8 mouse cellular contexts compared by ENCODE assay signal in the genomic region with DNA sequence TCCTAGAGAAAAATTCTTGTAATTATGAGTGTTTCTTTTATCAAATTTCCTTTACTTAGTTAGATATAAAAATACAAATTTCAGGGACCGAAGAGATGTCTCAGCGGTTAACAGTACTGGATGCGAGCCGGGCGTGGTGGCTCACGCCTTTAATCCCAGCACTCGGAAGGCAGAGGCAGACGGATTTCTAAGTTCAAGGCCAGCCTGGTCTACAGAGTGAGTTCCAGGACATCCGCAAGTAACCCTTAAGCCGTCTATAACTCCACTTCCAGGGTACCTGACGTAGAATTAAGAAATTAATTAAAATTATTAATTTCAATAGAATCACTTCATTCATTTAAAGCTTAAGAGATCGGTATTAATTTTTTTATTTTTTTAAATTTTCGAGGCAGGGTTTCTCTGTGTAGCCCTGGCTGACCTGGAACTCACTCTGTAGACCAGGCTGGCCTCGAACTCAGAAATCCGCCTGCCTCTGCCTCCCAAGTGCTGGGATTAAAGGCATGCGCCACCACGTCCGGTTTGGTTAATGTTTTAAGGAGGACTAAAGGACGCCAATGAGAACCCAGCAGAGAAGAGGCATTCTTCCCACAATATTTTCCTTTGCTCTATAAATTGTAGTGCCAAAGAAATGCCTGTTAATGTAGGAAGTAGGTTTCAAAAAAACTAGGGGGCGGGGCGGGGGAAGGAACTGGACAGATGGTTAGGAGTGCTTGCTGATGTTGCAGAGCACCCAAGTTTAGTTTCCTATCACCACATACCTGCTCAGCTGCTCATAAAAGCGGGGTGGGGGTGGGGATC. TPM values are rescaled to one million over a fixed set of nuclear protein-coding genes. Genes with fewer than 3 reads are reported as not detected.
DNase-seq lines count a peak whose midpoint lies in the region; ATAC-seq and TF ChIP-seq lines count a peak whose summit lies in the region.

No protein-coding gene starts in this region.

- no peak for TF ChIP-seq POLR2A in bone marrow, adult 2 months (IDR thresholded peaks at IDR 0.05; ENCODE audit: borderline replicate concordance, control insufficient read depth, low read depth, low read length)

- H3K9me3 ChIP-seq in forebrain, embryonic 14.5 days (replicated peaks; ENCODE audit: control insufficient read depth, low read length) = no peaks in the 10 kb centered on the region
- no peaks in the 10 kb centered on the region for H3K9me3 ChIP-seq in liver, embryonic 14.5 days (ENCODE audit: control insufficient read depth, low read length)

- H3K36me3 ChIP-seq in forebrain, embryonic 14.5 days (ENCODE audit: control insufficient read depth, insufficient read depth, low read length) = no peaks in the 10 kb centered on the region
- no peaks in the 10 kb centered on the region for H3K36me3 ChIP-seq in liver, embryonic 14.5 days (replicated peaks; ENCODE audit: control insufficient read depth, insufficient read depth, low read depth)

- H3K9ac ChIP-seq in forebrain, embryonic 14.5 days (ENCODE audit: low read length) = peak overlapping the region; percentile 69
- H3K9ac ChIP-seq in liver, embryonic 14.5 days (replicated peaks) = no peak overlapping the region

- H3K4me1 ChIP-seq in bone marrow, adult 2 months (ENCODE audit: control insufficient read depth, insufficient read depth, low read length) = no peaks in the 10 kb centered on the region
- peaks cover 7% of the 10 kb centered on the region for H3K4me1 ChIP-seq in forebrain, embryonic 14.5 days (ENCODE audit: control insufficient read depth, insufficient read depth, low read length)
- peaks cover 4 to 8% of the 10 kb centered on the region in 2 experiments for H3K4me1 ChIP-seq in liver, embryonic 14.5 days (replicated peaks; ENCODE audit: control insufficient read depth in 2 of 2, insufficient read depth in 2 of 2, low read length in 1 of 2)

- intact Hi-C loops in left cerebral cortex, adult 2 months (cut with DNase I) = loop anchor here (1.0 to 5.0 kb wide), 3 partner anchors 32 to 321 kb away; a partner anchor contains a TSS
- intact Hi-C loops in left cerebral cortex, postnatal 10 days (cut with DNase I) = no loop called here

- no peaks in the 10 kb centered on the region for H3K27me3 ChIP-seq in forebrain, embryonic 14.5 days (replicated peaks; ENCODE audit: control insufficient read depth, insufficient read depth, low read length)
- no peaks in the 10 kb centered on the region for H3K27me3 ChIP-seq in liver, embryonic 14.5 days (ENCODE audit: control insufficient read depth, insufficient read depth, low read length)

- no peak for ATAC-seq in forebrain, embryonic 14.5 days
- ATAC-seq in liver, embryonic 14.5 days (ENCODE audit: insufficient read depth) = no peak

- WGBS in bone marrow, adult 2 months = 51% methylated on average over 22 of the region's 22 CpGs
- 65% methylated on average over 22 of the region's 22 CpGs for WGBS in forebrain, embryonic 14.5 days
- 50% methylated on average over 22 of the region's 22 CpGs for WGBS in liver, embryonic 14.5 days (ENCODE audit: insufficient replicate concordance)

- peak overlapping the region; percentile 92 for H3K27ac ChIP-seq in left cerebral cortex, adult 2 months
- H3K27ac ChIP-seq in bone marrow, adult 2 months (ENCODE audit: control insufficient read depth, insufficient read depth, low read depth, low read length, poor library complexity) = no peak overlapping the region
- peak overlapping the region; percentile 81 for H3K27ac ChIP-seq in forebrain, embryonic 14.5 days (ENCODE audit: low read depth, low read length)
- H3K27ac ChIP-seq in liver, embryonic 14.5 days = no peak overlapping the region

- peak overlapping the region; percentile 57 for H3K4me2 ChIP-seq in forebrain, embryonic 14.5 days (ENCODE audit: low read length)
- peak overlapping the region; percentile 76 for H3K4me2 ChIP-seq in liver, embryonic 14.5 days (ENCODE audit: low read depth)

- no peak for TF ChIP-seq CTCF in left cerebral cortex, adult 2 months (IDR thresholded peaks at IDR 0.05)
- TF ChIP-seq CTCF in bone marrow, adult 2 months (IDR thresholded peaks at IDR 0.05; ENCODE audit: control insufficient read depth, insufficient read depth, low read length) = no peak
- no peak for TF ChIP-seq CTCF in liver, embryonic 14.5 days (IDR thresholded peaks at IDR 0.05; ENCODE audit: low read depth)

- H3K4me3 ChIP-seq in left cerebral cortex, adult 2 months = peak overlapping the region; percentile 69
- H3K4me3 ChIP-seq in bone marrow, adult 2 months (replicated peaks; ENCODE audit: control insufficient read depth, low read depth, low read length) = peak overlapping the region; percentile 35
- peak overlapping the region; percentile 73 for H3K4me3 ChIP-seq in forebrain, embryonic 14.5 days (ENCODE audit: low read depth, low read length)
- peak overlapping the region; percentile 62 to 90; a peak in 3 of 4 replicates for H3K4me3 ChIP-seq in liver, embryonic 14.5 days (ENCODE audit: insufficient read depth in 1 of 2, low read depth in 2 of 2, low read length in 2 of 2)

- peak; percentile 25 to 28 for DNase-seq in left cerebral cortex, adult 2 months (ENCODE audit: extremely low spot score in 1 of 2, low spot score in 2 of 2)
- DNase-seq in left cerebral cortex, postnatal 10 days (ENCODE audit: extremely low spot score in 1 of 2, low spot score in 2 of 2) = no peak
- peak; percentile 30 for DNase-seq in forebrain, embryonic 14.5 days (ENCODE audit: low spot score)
- no peak for DNase-seq in liver, embryonic 14.5 days (ENCODE audit: low read depth in 3 of 3, low spot score in 3 of 3)
- no peak for DNase-seq in adrenal gland, postnatal 25 days
- DNase-seq in layer of hippocampus, adult 9-11 months = no peak
- DNase-seq in kidney, adult 18-20 months = no peak

- TF ChIP-seq EP300 in liver, embryonic 14.5 days (IDR thresholded peaks at IDR 0.05; ENCODE audit: low read depth) = no peak

RNA-seq across cellular contexts. Expression of a gene that starts 1.2 kb away (rescaled TPM):
- total RNA-seq in left cerebral cortex, adult 2 months (2021) = 100 to 1,000 TPM; 163 to 167 TPM
- total RNA-seq in left cerebral cortex, postnatal 10 days (2021) = 100 to 1,000 TPM; 146 to 151 TPM
- 13.1 and 16.3 TPM in 2 replicates for polyA plus RNA-seq in bone marrow, adult 2 months (2011; ENCODE audit: insufficient read depth, insufficient read length, low replicate concordance, missing spikeins)
- polyA plus RNA-seq in forebrain, embryonic 14.5 days (2014; fragmentation: Nextera tagmentation; extraction: Ambion mirVana) = 56.7 and 93.7 TPM in 2 replicates
- polyA plus RNA-seq in liver, embryonic 14.5 days (2012; rRNA removed) = 5.9 and 8.2 TPM in 2 replicates
- 13.0 and 14.6 TPM in 2 replicates for polyA plus RNA-seq in liver, embryonic 14.5 days (2014; fragmentation: Nextera tagmentation; extraction: Ambion mirVana)
- 66.7 and 75.0 TPM in 2 replicates for total RNA-seq in adrenal gland, postnatal 25 days (2021)

RNA-seq across cellular contexts. Expression of a gene that starts 17.5 kb away (rescaled TPM):
- 100 to 1,000 TPM; 473 to 508 TPM for total RNA-seq in left cerebral cortex, adult 2 months (2021)
- total RNA-seq in left cerebral cortex, postnatal 10 days (2021) = 100 to 1,000 TPM; 615 to 663 TPM
- polyA plus RNA-seq in bone marrow, adult 2 months (2011; ENCODE audit: insufficient read depth, insufficient read length, low replicate concordance, missing spikeins) = 221 and 279 TPM in 2 replicates
- 842 and 1,033 TPM in 2 replicates for polyA plus RNA-seq in forebrain, embryonic 14.5 days (2014; fragmentation: Nextera tagmentation; extraction: Ambion mirVana)
- 363 and 406 TPM in 2 replicates for polyA plus RNA-seq in liver, embryonic 14.5 days (2012; rRNA removed)
- polyA plus RNA-seq in liver, embryonic 14.5 days (2014; fragmentation: Nextera tagmentation; extraction: Ambion mirVana) = 732 and 769 TPM in 2 replicates
- 728 and 886 TPM in 2 replicates for total RNA-seq in adrenal gland, postnatal 25 days (2021)

Comparison
In these comparisons a context has a peak if more than half of its experiments do, and no peak if none do; other contexts are left out.
1. DNase-seq: peak in left cerebral cortex, adult 2 months (2 of 2) and forebrain, embryonic 14.5 days (single experiment); none in left cerebral cortex, postnatal 10 days (0 of 2), liver, embryonic 14.5 days (0 of 3), adrenal gland, postnatal 25 days (single experiment), layer of hippocampus, adult 9-11 months (single experiment) and kidney, adult 18-20 months (single experiment).
2. H3K27ac ChIP-seq: peak in left cerebral cortex, adult 2 months (single experiment) and forebrain, embryonic 14.5 days (single experiment); none in bone marrow, adult 2 months (single experiment) and liver, embryonic 14.5 days (single experiment).
3. Peak in every context shown above with its lines, with median percentiles within 50 percentile points of each other: H3K4me3 ChIP-seq.